ENCODE assay signal across 20 mouse cellular contexts in genomic region chr3:104455506-104456275, GRCm38 (mm10). TPM values are rescaled to one million over a fixed set of nuclear protein-coding genes. Genes with fewer than 3 reads are reported as not detected.
DNase-seq lines count a peak whose midpoint lies in the region; ATAC-seq and TF ChIP-seq lines count a peak whose summit lies in the region.
"Had no signal": no experiment of that assay in that cellular context is flagged by ENCODE, and none has a peak within 500 bp of the region (broad histone marks: within the 10 kb centered on the region; RNA-seq: fewer than 3 reads in every experiment).

No protein-coding gene starts in this region.

- H3K9ac ChIP-seq in forebrain, embryonic 16.5 days (replicated peaks; ENCODE audit: low read depth, low read length): no peak overlapping the region
- H3K9ac ChIP-seq in forebrain, embryonic 13.5 days: no peak overlapping the region
- no peak overlapping the region for H3K9ac ChIP-seq in lung, postnatal 0 days (replicated peaks; ENCODE audit: low read depth)
- H3K9ac ChIP-seq: embryonic facial prominence, embryonic 12.5 days; forebrain, embryonic 12.5 days; forebrain, postnatal 0 days had no signal

- no peaks in the 10 kb centered on the region for H3K27me3 ChIP-seq in forebrain, embryonic 16.5 days (replicated peaks; ENCODE audit: control insufficient read depth, insufficient read depth, low read length)
- no peaks in the 10 kb centered on the region for H3K27me3 ChIP-seq in forebrain, embryonic 13.5 days
- H3K27me3 ChIP-seq in heart, embryonic 10.5 days (ENCODE audit: insufficient read depth, poor library complexity, severe bottlenecking): no peaks in the 10 kb centered on the region
- no peaks in the 10 kb centered on the region for H3K27me3 ChIP-seq in lung, postnatal 0 days (replicated peaks; ENCODE audit: insufficient read depth, low read length)
- H3K27me3 ChIP-seq: embryonic facial prominence, embryonic 12.5 days; forebrain, embryonic 12.5 days had no signal

- TF ChIP-seq CTCF in lung, postnatal 0 days (IDR thresholded peaks at IDR 0.05): no peak
- no peak for TF ChIP-seq CTCF in brain, embryonic 14.5 days (IDR thresholded peaks at IDR 0.05; ENCODE audit: borderline replicate concordance, extremely low read depth, insufficient read depth, insufficient read length)

- intact Hi-C loops in heart, postnatal 14 days (cut with DNase I): no loop called here

- ATAC-seq in forebrain, embryonic 16.5 days: peak; percentile 36; the same call in 1 of the 2 replicates
- no peak for ATAC-seq in forebrain, embryonic 13.5 days
- no peak for ATAC-seq in lung, postnatal 0 days
- ATAC-seq: forebrain, postnatal 0 days had no signal

- peak; percentile 59 for DNase-seq in heart, embryonic 10.5 days (ENCODE audit: low spot score)
- DNase-seq in heart, postnatal 14 days: no peak
- peak; percentile 8 for DNase-seq in lung, postnatal 0 days (ENCODE audit: low spot score)
- DNase-seq in lung, postnatal 10 days: no peak
- DNase-seq in brain, embryonic 14.5 days (ENCODE audit: low read depth): peak; percentile 51
- no peak for DNase-seq in layer of hippocampus, adult 8-10 months (ENCODE audit: low spot score in 2 of 2)
- DNase-seq: adrenal gland, adult 2 months; adrenal gland, postnatal 10 days; adrenal gland, postnatal 25 days; cerebellum, adult 11-12 months; cerebellum, adult 2 months; cerebellum, adult 9-10 months; cerebellum, postnatal 10 days; cerebellum, postnatal 25 days; forebrain, postnatal 0 days had no signal

- no peak overlapping the region for H3K4me2 ChIP-seq in forebrain, embryonic 16.5 days (ENCODE audit: low read length)
- H3K4me2 ChIP-seq in forebrain, embryonic 13.5 days: no peak overlapping the region
- H3K4me2 ChIP-seq in lung, postnatal 0 days (replicated peaks; ENCODE audit: low read depth, low read length): no peak overlapping the region
- H3K4me2 ChIP-seq: embryonic facial prominence, embryonic 12.5 days; forebrain, embryonic 12.5 days had no signal

- WGBS in forebrain, embryonic 16.5 days: 64% methylated on average over 10 of the region's 10 CpGs
- 75% methylated on average over 10 of the region's 10 CpGs for WGBS in forebrain, embryonic 13.5 days
- WGBS in heart, embryonic 10.5 days: 78% methylated on average over 10 of the region's 10 CpGs
- WGBS in lung, postnatal 0 days: 73% methylated on average over 10 of the region's 10 CpGs

- no peak for TF ChIP-seq POLR2A in brain, embryonic 14.5 days (IDR thresholded peaks at IDR 0.05; ENCODE audit: borderline replicate concordance, extremely low read depth, insufficient read depth, insufficient read length, poor library complexity, severe bottlenecking)

- 0 out of 2 replicates have a peak, but pooled peaks cover 2% of the 10 kb centered on the region for H3K4me1 ChIP-seq in forebrain, embryonic 16.5 days (replicated peaks; ENCODE audit: control insufficient read depth, insufficient read depth, low read length)
- H3K4me1 ChIP-seq in forebrain, embryonic 13.5 days: no peaks in the 10 kb centered on the region
- H3K4me1 ChIP-seq in heart, embryonic 10.5 days: no peaks in the 10 kb centered on the region
- H3K4me1 ChIP-seq in lung, postnatal 0 days (ENCODE audit: insufficient read depth, low read depth, low read length): no peaks in the 10 kb centered on the region
- H3K4me1 ChIP-seq: embryonic facial prominence, embryonic 10.5 days; embryonic facial prominence, embryonic 12.5 days; forebrain, embryonic 12.5 days had no signal

- H3K4me3 ChIP-seq in forebrain, embryonic 16.5 days (replicated peaks; ENCODE audit: low read length): no peak overlapping the region
- H3K4me3 ChIP-seq in forebrain, embryonic 13.5 days: no peak overlapping the region
- H3K4me3 ChIP-seq in heart, embryonic 10.5 days: no peak overlapping the region
- no peak overlapping the region for H3K4me3 ChIP-seq in lung, postnatal 0 days (ENCODE audit: low read depth, low read length)
- H3K4me3 ChIP-seq: embryonic facial prominence, embryonic 10.5 days; embryonic facial prominence, embryonic 12.5 days; forebrain, embryonic 12.5 days had no signal

- no peaks in the 10 kb centered on the region for H3K9me3 ChIP-seq in forebrain, embryonic 16.5 days (ENCODE audit: control insufficient read depth, low read length)
- no peaks in the 10 kb centered on the region for H3K9me3 ChIP-seq in forebrain, embryonic 13.5 days (replicated peaks)
- H3K9me3 ChIP-seq in heart, embryonic 10.5 days: no peaks in the 10 kb centered on the region
- H3K9me3 ChIP-seq in lung, postnatal 0 days (ENCODE audit: low read length): no peaks in the 10 kb centered on the region
- H3K9me3 ChIP-seq: embryonic facial prominence, embryonic 10.5 days; embryonic facial prominence, embryonic 12.5 days; forebrain, embryonic 12.5 days had no signal

- H3K36me3 ChIP-seq in forebrain, embryonic 16.5 days (ENCODE audit: control insufficient read depth, insufficient read depth): peaks cover 15% of the 10 kb centered on the region
- peaks cover 65% of the 10 kb centered on the region for H3K36me3 ChIP-seq in forebrain, embryonic 13.5 days (ENCODE audit: poor library complexity, severe bottlenecking)
- H3K36me3 ChIP-seq in heart, embryonic 10.5 days: peaks cover 60% of the 10 kb centered on the region
- H3K36me3 ChIP-seq in lung, postnatal 0 days (ENCODE audit: insufficient read depth, low read length): peaks cover 20% of the 10 kb centered on the region

- TF ChIP-seq EP300 in lung, postnatal 0 days (IDR thresholded peaks at IDR 0.05): no peak

- H3K27ac ChIP-seq in forebrain, embryonic 16.5 days (ENCODE audit: low read length): no peak overlapping the region; the same call in 1 of the 2 replicates
- no peak overlapping the region for H3K27ac ChIP-seq in forebrain, embryonic 13.5 days
- H3K27ac ChIP-seq in heart, embryonic 10.5 days: no peak overlapping the region
- no peak overlapping the region for H3K27ac ChIP-seq in lung, postnatal 0 days (ENCODE audit: low read length)
- H3K27ac ChIP-seq: embryonic facial prominence, embryonic 10.5 days; embryonic facial prominence, embryonic 12.5 days; forebrain, embryonic 12.5 days had no signal

RNA-seq across cellular contexts. Expression of gene Lrig2, which starts 56.0 kb away (rescaled TPM):
- 29.5 and 34.0 TPM in 2 replicates for polyA plus RNA-seq in forebrain, embryonic 16.5 days (2015; fragmentation: Nextera tagmentation; extraction: Ambion mirVana)
- polyA plus RNA-seq in forebrain, embryonic 13.5 days (2015; fragmentation: Nextera tagmentation; extraction: Ambion mirVana): 23.1 and 24.4 TPM in 2 replicates
- polyA plus RNA-seq in heart, embryonic 10.5 days (2016; fragmentation: Nextera tagmentation; extraction: Ambion mirVana): 13.0 and 14.1 TPM in 2 replicates
- 10 to 100 TPM; 13.8 to 14.5 TPM for total RNA-seq in heart, postnatal 14 days (2021)
- 8.9 and 9.4 TPM in 2 replicates for polyA plus RNA-seq in lung, postnatal 0 days (2015; fragmentation: Nextera tagmentation; extraction: Ambion mirVana)
- 25.2 and 30.3 TPM in 2 replicates for polyA plus RNA-seq in brain, embryonic 14.5 days (2012; rRNA removed)
- 10 to 100 TPM; 34.2 to 41.9 (median 36.4) TPM for total RNA-seq in layer of hippocampus, adult 8-10 months (2022)

Comparison
In these comparisons a context has a peak if more than half of its experiments do, and no peak if none do; other contexts are left out.
1. DNase-seq: peak in heart, embryonic 10.5 days (single experiment), lung, postnatal 0 days (single experiment) and brain, embryonic 14.5 days (single experiment); none in heart, postnatal 14 days (0 of 2), lung, postnatal 10 days (single experiment) and layer of hippocampus, adult 8-10 months (0 of 2).